Mouse (Mus musculus) thymus, adult 2 months (tissue): ENCODE measurements around the gene Hist2h2aa2.

Experiments used
- CTCF ChIP-seq: fragments of 200-500 bp; IDR thresholded peaks from 2 replicates; pipeline ENCODE4 v1.5.1; 2012; ENCODE audit warnings: mild to moderate bottlenecking, control low read depth, low read length, moderate library complexity, borderline replicate concordance; ENCODE audit not compliant: control insufficient read depth, poor library complexity, insufficient read depth; ENCODE audit errors: extremely low read depth
- POLR2A ChIP-seq: fragments of 200-500 bp; IDR thresholded peaks from 2 replicates; pipeline ENCODE4 v1.6.1; 2012; ENCODE audit warnings: mild to moderate bottlenecking, low read length, control low read depth, moderate library complexity; ENCODE audit not compliant: control insufficient read depth, poor library complexity, insufficient read depth; ENCODE audit errors: extremely low read depth

DNA sequence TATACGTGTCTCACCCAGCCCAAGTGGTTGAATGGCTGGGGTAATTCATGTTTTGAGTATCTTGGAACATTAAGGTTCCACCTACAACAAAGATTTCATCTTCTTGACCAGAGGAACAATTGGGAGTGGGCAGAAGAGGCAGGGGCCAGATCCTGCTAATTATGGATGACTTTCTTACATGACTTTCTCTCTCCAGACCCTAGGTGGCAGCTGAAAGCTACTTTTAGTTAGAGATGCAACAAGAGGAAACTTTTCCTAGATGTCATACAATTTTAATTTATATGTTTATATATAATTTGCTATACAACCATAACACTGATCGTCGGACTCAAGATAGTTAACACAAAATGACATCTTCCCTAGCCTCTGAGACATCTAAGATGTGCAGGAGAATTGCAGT lies 32.3 kb downstream of the Hist2h2aa2 start:
- TF ChIP-seq CTCF, result no peak
- no peak for TF ChIP-seq POLR2A
